Mouse (Mus musculus) midbrain, embryonic 10.5 days (tissue): ENCODE measurements around the gene Ttc3. TPM values are rescaled to one million over a fixed set of nuclear protein-coding genes. Genes with fewer than 3 reads are reported as not detected.
"Not testable (repeated sequence)": the region's sequence is repeated elsewhere in the genome, so short reads cannot be mapped to it uniquely, and the experiment has no call there.

Experiments
- DNase-seq: peaks from one replicate; pipeline ENCODE4 v3.0.0-alpha.2; 2017; ENCODE audit warnings: low spot score
- H3K27ac ChIP-seq: fragments of 300-500 bp; sonication (generic); replicated peaks from 2 replicates; pipeline ENCODE4 v1.5.1; 2016; ENCODE audit warnings: mild to moderate bottlenecking
- H3K27me3 ChIP-seq: fragments of 300-500 bp; sonication (generic); 2 replicates; pipeline ENCODE4 v1.6.1; 2016; ENCODE audit warnings: low read depth, mild to moderate bottlenecking; ENCODE audit not compliant: poor library complexity, severe bottlenecking
- H3K36me3 ChIP-seq: fragments of 300-500 bp; sonication (generic); 2 replicates; pipeline ENCODE4 v1.6.1; 2016; ENCODE audit warnings: mild to moderate bottlenecking, moderate library complexity
- H3K4me1 ChIP-seq: fragments of 300-500 bp; sonication (generic); 2 replicates; pipeline ENCODE4 v1.6.1; 2016
- H3K4me3 ChIP-seq: fragments of 300-500 bp; sonication (generic); 2 replicates; pipeline ENCODE4 v1.5.1; 2016; ENCODE audit warnings: mild to moderate bottlenecking, moderate library complexity
- H3K9me3 ChIP-seq: fragments of 300-500 bp; sonication (generic); replicated peaks from 2 replicates; pipeline ENCODE4 v1.6.1; 2016; ENCODE audit warnings: mild to moderate bottlenecking
- WGBS: fragments of 180-500 bp; shearing (Covaris S2); methylation state at CpG from one replicate; pipeline ENCODE4 v1.1.7; 2016; 5-methylcytosine and 5-hydroxymethylcytosine counted together
- polyA plus RNA-seq: library from polyadenylated mRNA; unstranded; fragments of >200 nt; fragmentation: Nextera tagmentation; extraction: Ambion mirVana; gene quantifications from 2 replicates; pipeline ENCODE4 v1.2.1, GENCODE M21; 2016

Ttc3 gene
- polyA plus RNA-seq, 1 experiment from 2014 or later = 327 TPM

- Histone ChIP-seq H3K4me1 (no peaks in the 10 kb centered on the region), H3K4me3 (no peak overlapping the region), H3K36me3 (peaks cover 100% of the 10 kb centered on the region), H3K9me3 (no peaks in the 10 kb centered on the region), H3K27ac (no peak overlapping the region), H3K27me3 (no peaks in the 10 kb centered on the region)
- DNase-seq = no peak
- WGBS = 92% methylated on average over 3 of the region's 3 CpGs
These were observed 93.6 kb downstream of the Ttc3 start for GRCm38 (mm10) chr16:94464067-94464466.

DNA sequence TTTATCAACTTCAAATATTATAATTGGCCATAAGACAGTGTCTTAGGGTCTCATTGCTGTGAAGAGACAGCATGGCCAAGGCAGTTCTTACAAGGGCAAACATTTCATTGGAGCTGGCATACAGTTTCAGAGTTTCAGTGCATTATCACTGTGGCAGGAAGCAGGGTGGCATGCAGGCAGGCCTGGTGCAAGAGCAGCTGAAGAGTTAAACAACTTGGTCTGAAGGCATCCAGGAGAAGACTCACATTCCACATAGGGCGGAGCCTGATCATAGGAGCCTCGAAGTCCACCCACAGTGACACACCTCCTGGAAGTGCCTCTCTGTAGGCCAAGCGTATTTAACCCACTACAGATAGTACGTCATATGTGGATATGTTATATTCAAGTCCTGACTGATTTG, 95.5 kb downstream of the Ttc3 start:
- peaks cover 100% of the 10 kb centered on the region for H3K36me3 ChIP-seq
- H3K27me3 ChIP-seq = no peaks in the 10 kb centered on the region
- no peak overlapping the region for H3K27ac ChIP-seq
- 90% methylated on average over 4 of the region's 4 CpGs for WGBS
- no peak for DNase-seq
- no peaks in the 10 kb centered on the region for H3K4me1 ChIP-seq
- H3K4me3 ChIP-seq = no peak overlapping the region
- no peaks in the 10 kb centered on the region for H3K9me3 ChIP-seq

GRCm38 (mm10) chr16:94466317-94466716, 95.9 kb downstream of the Ttc3 start:
- not testable (repeated sequence) for H3K4me3 ChIP-seq, H3K27ac ChIP-seq, H3K27me3 ChIP-seq, DNase-seq, H3K4me1 ChIP-seq, H3K9me3 ChIP-seq
- WGBS = 94% methylated on average over 7 of the region's 7 CpGs
- H3K36me3 ChIP-seq = peaks cover 100% of the 10 kb centered on the region

GRCm38 (mm10) chr16:94467337-94468055, 97.1 kb downstream of the Ttc3 start:
- 94% methylated on average over 11 of the region's 11 CpGs for WGBS
- Histone ChIP-seq H3K27ac (no peak overlapping the region), H3K4me1 (no peaks in the 10 kb centered on the region), H3K9me3 (no peaks in the 10 kb centered on the region), H3K27me3 (no peaks in the 10 kb centered on the region), H3K4me3 (no peak overlapping the region), H3K36me3 (peaks cover 98% of the 10 kb centered on the region)
- no peak for DNase-seq

- no peak overlapping the region for H3K27ac ChIP-seq
- H3K36me3 ChIP-seq = peaks cover 97% of the 10 kb centered on the region
- no peaks in the 10 kb centered on the region for H3K4me1 ChIP-seq
- WGBS = 94% methylated on average over 2 of the region's 2 CpGs
- DNase-seq = no peak
- no peaks in the 10 kb centered on the region for H3K27me3 ChIP-seq
- no peak overlapping the region for H3K4me3 ChIP-seq
- no peaks in the 10 kb centered on the region for H3K9me3 ChIP-seq
These were observed 98.0 kb downstream of the Ttc3 start for GRCm38 (mm10) chr16:94468391-94468790.

- Histone ChIP-seq H3K27me3 (no peaks in the 10 kb centered on the region), H3K4me3 (no peak overlapping the region), H3K27ac (no peak overlapping the region; the same call in 1 of the 2 replicates), H3K4me1 (no peaks in the 10 kb centered on the region), H3K36me3 (peaks cover 66% of the 10 kb centered on the region), H3K9me3 (no peaks in the 10 kb centered on the region)
- 78% methylated on average over 8 of the region's 8 CpGs for WGBS
- DNase-seq = no peak
These were observed 102.1 kb downstream of the Ttc3 start for GRCm38 (mm10) chr16:94472515-94472951.

GRCm38 (mm10) chr16:94473086-94473822, 102.8 kb downstream of the Ttc3 start:
- Histone ChIP-seq H3K4me1 (no peaks in the 10 kb centered on the region), H3K27me3 (no peaks in the 10 kb centered on the region), H3K36me3 (peaks cover 59% of the 10 kb centered on the region), H3K4me3 (no peak overlapping the region), H3K27ac (no peak overlapping the region; the same call in 1 of the 2 replicates), H3K9me3 (no peaks in the 10 kb centered on the region)
- no peak for DNase-seq
- WGBS = 89% methylated on average over 11 of the region's 11 CpGs

DNA sequence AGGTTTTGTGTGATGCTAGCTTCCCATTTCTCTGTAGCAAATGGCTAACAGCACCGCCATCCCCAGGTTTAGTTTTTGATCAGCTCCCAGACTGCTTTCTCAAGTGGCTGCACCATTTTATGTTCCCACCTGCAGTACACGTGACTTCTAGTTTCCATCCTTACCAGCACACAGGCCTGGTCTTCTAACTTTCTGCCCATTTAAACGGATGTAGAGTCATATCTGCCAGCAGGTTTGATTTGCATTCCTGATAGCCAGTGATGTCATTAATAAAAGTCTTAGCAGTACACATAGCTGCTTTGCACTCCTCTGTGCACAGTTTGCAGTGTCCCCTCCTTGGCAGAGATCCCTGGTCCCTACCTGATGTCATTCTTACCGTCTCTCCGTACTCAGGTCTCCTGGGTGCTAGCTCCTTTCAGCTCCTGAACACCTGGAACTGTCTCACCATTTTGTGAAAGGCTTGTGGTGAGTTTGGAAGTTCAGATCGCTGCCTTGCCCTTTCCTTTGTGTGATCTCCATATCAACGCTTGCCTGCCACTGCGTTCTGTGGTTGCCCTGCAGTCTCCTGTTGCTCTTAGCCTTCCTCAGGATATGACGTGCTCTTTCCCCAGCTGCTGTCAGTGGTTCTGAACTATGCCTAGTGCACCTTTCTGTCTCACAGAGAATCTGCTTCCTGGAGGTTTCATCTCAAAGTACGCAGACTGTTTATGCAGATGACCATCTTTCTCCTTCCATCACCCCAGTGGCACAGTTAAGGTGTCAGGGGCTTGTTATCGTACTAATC, 114.5 kb downstream of the Ttc3 start:
- WGBS = 86% methylated on average over 11 of the region's 11 CpGs
- Histone ChIP-seq H3K27me3 (no peaks in the 10 kb centered on the region), H3K9me3 (no peaks in the 10 kb centered on the region), H3K36me3 (no peaks in the 10 kb centered on the region), H3K4me3 (no peak overlapping the region), H3K27ac (no peak overlapping the region), H3K4me1 (no peaks in the 10 kb centered on the region)
- DNase-seq = no peak

DNA sequence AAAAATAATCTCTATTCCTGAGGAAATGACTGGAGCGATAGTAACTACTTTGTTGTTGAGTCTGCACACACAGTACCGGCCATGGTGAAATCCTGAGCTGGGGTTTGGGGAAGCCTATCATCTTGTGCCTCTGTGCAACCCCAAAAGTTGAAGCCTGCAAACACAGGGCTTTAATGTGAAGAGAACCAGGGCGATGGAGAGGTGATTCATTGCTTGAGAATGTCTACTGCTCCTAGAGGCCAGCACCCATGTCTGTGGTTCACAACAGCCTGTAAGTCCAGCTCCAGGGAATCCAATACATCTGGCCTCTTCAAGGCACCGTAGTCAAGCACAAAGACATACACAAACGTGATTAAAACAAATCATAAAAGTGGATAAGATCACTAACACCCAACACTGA, 116.9 kb downstream of the Ttc3 start:
- H3K4me3 ChIP-seq = no peak overlapping the region
- 85% methylated on average over 5 of the region's 5 CpGs for WGBS
- H3K27ac ChIP-seq = no peak overlapping the region
- DNase-seq = no peak
- H3K9me3 ChIP-seq = no peaks in the 10 kb centered on the region
- no peaks in the 10 kb centered on the region for H3K36me3 ChIP-seq
- no peaks in the 10 kb centered on the region for H3K27me3 ChIP-seq
- H3K4me1 ChIP-seq = no peaks in the 10 kb centered on the region

DNA sequence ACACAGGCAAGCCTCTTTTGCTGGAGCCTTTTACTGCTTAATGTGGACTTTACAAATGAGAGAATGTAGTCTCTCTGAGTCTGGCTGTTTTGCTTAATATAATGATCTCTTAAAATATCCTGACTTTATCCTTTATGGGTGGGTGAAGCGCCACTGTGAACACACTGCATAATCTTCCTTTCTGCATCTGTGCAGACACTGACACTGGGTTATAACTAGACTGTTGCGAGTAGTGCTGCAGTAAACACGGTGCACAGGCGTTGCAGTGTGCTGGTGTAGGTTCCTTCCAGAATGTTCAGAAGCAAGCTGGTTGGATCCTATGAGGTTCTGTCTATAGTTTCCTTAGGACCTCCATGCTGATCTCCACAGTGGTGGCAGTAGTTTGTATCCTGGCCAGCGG, 118.9 kb downstream of the Ttc3 start:
- Histone ChIP-seq H3K27me3 (no peaks in the 10 kb centered on the region), H3K36me3 (no peaks in the 10 kb centered on the region)

GRCm38 (mm10) chr16:94497176-94497575, 126.8 kb downstream of the Ttc3 start:
- WGBS = 93% methylated on average over 7 of the region's 7 CpGs
- peaks cover 66% of the 10 kb centered on the region for H3K36me3 ChIP-seq
- DNase-seq, H3K4me3 ChIP-seq, H3K9me3 ChIP-seq, H3K27ac ChIP-seq, H3K4me1 ChIP-seq, H3K27me3 ChIP-seq: not testable (repeated sequence)

More for the DNA sequence above, 118.9 kb downstream of the Ttc3 start:
- WGBS = 98% methylated on average over 5 of the region's 5 CpGs
- no peak for DNase-seq
- Histone ChIP-seq H3K9me3 (no peaks in the 10 kb centered on the region), H3K4me3 (no peak overlapping the region), H3K27ac (no peak overlapping the region), H3K4me1 (no peaks in the 10 kb centered on the region)

GRCm38 (mm10) chr16:94497911-94498310, 127.5 kb downstream of the Ttc3 start:
- Histone ChIP-seq H3K36me3 (peaks cover 71% of the 10 kb centered on the region), H3K9me3 (no peaks in the 10 kb centered on the region), H3K4me3 (no peak overlapping the region), H3K4me1 (no peaks in the 10 kb centered on the region), H3K27me3 (no peaks in the 10 kb centered on the region), H3K27ac (no peak overlapping the region)
- DNase-seq = no peak
- 91% methylated on average over 5 of the region's 5 CpGs for WGBS
